31 mouse cellular contexts compared by ENCODE assay signal in genomic region chr7:110719857-110720256, GRCm38 (mm10).
"Had no signal": no experiment of that assay in that cellular context is flagged by ENCODE, and none has a peak within 500 bp of the region (broad histone marks: within the 10 kb centered on the region; RNA-seq: fewer than 3 reads in every experiment).

No protein-coding gene starts in this region.

- H3K36me3 ChIP-seq: limb, embryonic 10.5 days; limb, embryonic 12.5 days; limb, embryonic 13.5 days; limb, embryonic 15.5 days; liver, embryonic 12.5 days; liver, embryonic 13.5 days; liver, embryonic 15.5 days; lung, embryonic 15.5 days; midbrain, embryonic 10.5 days; midbrain, embryonic 12.5 days; midbrain, embryonic 13.5 days; midbrain, embryonic 15.5 days; neural tube, embryonic 12.5 days; neural tube, embryonic 13.5 days had no signal

- H3K9me3 ChIP-seq: limb, embryonic 10.5 days; limb, embryonic 12.5 days; limb, embryonic 13.5 days; limb, embryonic 15.5 days; liver, embryonic 12.5 days; liver, embryonic 13.5 days; liver, embryonic 15.5 days; lung, embryonic 15.5 days; megakaryocyte, embryonic 14.5 days; midbrain, embryonic 10.5 days; midbrain, embryonic 12.5 days; midbrain, embryonic 13.5 days; midbrain, embryonic 15.5 days; neural tube, embryonic 12.5 days; neural tube, embryonic 13.5 days had no signal

- H3K4me2 ChIP-seq: limb, embryonic 12.5 days; limb, embryonic 13.5 days; limb, embryonic 15.5 days; liver, embryonic 11.5 days; liver, embryonic 12.5 days; liver, embryonic 13.5 days; liver, embryonic 15.5 days; lung, embryonic 14.5 days; lung, embryonic 15.5 days; midbrain, embryonic 12.5 days; midbrain, embryonic 13.5 days; midbrain, embryonic 15.5 days; neural tube, embryonic 12.5 days; neural tube, embryonic 13.5 days had no signal

- H3K4me1 ChIP-seq: limb, embryonic 10.5 days; limb, embryonic 12.5 days; limb, embryonic 13.5 days; limb, embryonic 15.5 days; liver, embryonic 12.5 days; liver, embryonic 13.5 days; liver, embryonic 15.5 days; lung, embryonic 15.5 days; megakaryocyte, embryonic 14.5 days; midbrain, embryonic 10.5 days; midbrain, embryonic 12.5 days; midbrain, embryonic 13.5 days; midbrain, embryonic 15.5 days; neural tube, embryonic 12.5 days; neural tube, embryonic 13.5 days had no signal

- H3K27me3 ChIP-seq: limb, embryonic 12.5 days; limb, embryonic 13.5 days; limb, embryonic 15.5 days; lung, embryonic 15.5 days; midbrain, embryonic 12.5 days; midbrain, embryonic 13.5 days; midbrain, embryonic 15.5 days; neural tube, embryonic 12.5 days; neural tube, embryonic 13.5 days had no signal

- H3K9ac ChIP-seq: limb, embryonic 12.5 days; limb, embryonic 13.5 days; limb, embryonic 15.5 days; liver, embryonic 12.5 days; liver, embryonic 13.5 days; liver, embryonic 14.5 days; liver, embryonic 15.5 days; liver, postnatal 0 days; lung, embryonic 14.5 days; lung, embryonic 15.5 days; midbrain, embryonic 12.5 days; midbrain, embryonic 13.5 days; midbrain, embryonic 15.5 days; neural tube, embryonic 12.5 days; neural tube, embryonic 13.5 days had no signal

- DNase-seq: left cerebral cortex, postnatal 4 days; liver; liver, embryonic 13.5 days; liver, postnatal 0 days; lung, adult 18-20 months; lung, adult 2 months; lung, embryonic 14.5 days; lung, postnatal 10 days; lung, postnatal 14 days; lung, postnatal 36 days; lung, postnatal 4 days had no signal

- ATAC-seq: liver, embryonic 12.5 days; liver, postnatal 0 days; lung, postnatal 0 days; midbrain, embryonic 13.5 days; midbrain, embryonic 15.5 days; midbrain, embryonic 16.5 days had no signal

- H3K27ac ChIP-seq: limb, embryonic 10.5 days; limb, embryonic 12.5 days; limb, embryonic 13.5 days; limb, embryonic 15.5 days; liver, embryonic 12.5 days; liver, embryonic 13.5 days; liver, embryonic 14.5 days; liver, embryonic 15.5 days; lung, embryonic 15.5 days; macrophage; midbrain, embryonic 10.5 days; midbrain, embryonic 12.5 days; midbrain, embryonic 13.5 days; midbrain, embryonic 15.5 days; neural tube, embryonic 12.5 days; neural tube, embryonic 13.5 days had no signal

- H3K4me3 ChIP-seq: limb, embryonic 10.5 days; limb, embryonic 12.5 days; limb, embryonic 13.5 days; limb, embryonic 15.5 days; liver, embryonic 12.5 days; liver, embryonic 13.5 days; liver, embryonic 15.5 days; lung, embryonic 15.5 days; megakaryocyte, embryonic 14.5 days; midbrain, embryonic 10.5 days; midbrain, embryonic 12.5 days; midbrain, embryonic 13.5 days; midbrain, embryonic 15.5 days; myocyte; neural tube, embryonic 12.5 days; neural tube, embryonic 13.5 days had no signal
